Mouse (Mus musculus): ENCODE measurements around the gene Rhoa. TPM values are rescaled to one million over a fixed set of nuclear protein-coding genes. Genes with fewer than 3 reads are reported as not detected.
A peak's percentile ranks its signal among the peaks of the same experiment; 100 is the strongest.
"Not testable (repeated sequence)": the region's sequence is repeated elsewhere in the genome, so short reads cannot be mapped to it uniquely, and the experiment has no call there.

Gene Rhoa
- total RNA-seq (2015; ENCODE audit: low replicate concordance), result 149 and 157 TPM in 2 replicates
- 238 and 268 TPM in 2 replicates for total RNA-seq (2017; ENCODE audit: low replicate concordance)

GRCm38 (mm10) chr9:108305629-108306520 lies at the start of gene Rhoa, which contains the start of gene Tcta:
Rhoa (plus strand) TSS chr9:108306129.
Tcta (minus strand) TSS chr9:108306160.
- ATAC-seq (replicated peaks; ENCODE audit: low FRiP score, poor library complexity, severe bottlenecking), result peak; percentile 81

GRCm38 (mm10) chr9:108260526-108260925 lies 45.4 kb upstream of the Rhoa start:
- ATAC-seq (replicated peaks; ENCODE audit: low FRiP score, poor library complexity, severe bottlenecking), result no peak

- no peak for ATAC-seq (replicated peaks; ENCODE audit: low FRiP score, poor library complexity, severe bottlenecking)
Observed at GRCm38 (mm10) chr9:108261865-108262264, 44.1 kb upstream of the Rhoa start.

- no peak for ATAC-seq (replicated peaks; ENCODE audit: low FRiP score, poor library complexity, severe bottlenecking)
Observed at GRCm38 (mm10) chr9:108262494-108263049, 43.4 kb upstream of the Rhoa start.

GRCm38 (mm10) chr9:108263131-108263681 lies 42.7 kb upstream of the Rhoa start:
- ATAC-seq (replicated peaks; ENCODE audit: low FRiP score, poor library complexity, severe bottlenecking), result peak; percentile 58

- peak; percentile 94 for ATAC-seq (replicated peaks; ENCODE audit: low FRiP score, poor library complexity, severe bottlenecking)
Observed at GRCm38 (mm10) chr9:108263690-108264190, 42.2 kb upstream of the Rhoa start, which contains the start of gene Dag1. Dag1 (minus strand) TSS chr9:108263958.

GRCm38 (mm10) chr9:108264191-108264921 lies 41.6 kb upstream of the Rhoa start:
- ATAC-seq (replicated peaks; ENCODE audit: low FRiP score, poor library complexity, severe bottlenecking), result no peak

GRCm38 (mm10) chr9:108266261-108266935 lies 39.5 kb upstream of the Rhoa start:
- no peak for ATAC-seq (replicated peaks; ENCODE audit: low FRiP score, poor library complexity, severe bottlenecking)

- no peak for ATAC-seq (replicated peaks; ENCODE audit: low FRiP score, poor library complexity, severe bottlenecking)
Observed at GRCm38 (mm10) chr9:108267691-108268090, 38.2 kb upstream of the Rhoa start.

GRCm38 (mm10) chr9:108268701-108269100 lies 37.2 kb upstream of the Rhoa start:
- not testable (repeated sequence) for ATAC-seq (replicated peaks; ENCODE audit: low FRiP score, poor library complexity, severe bottlenecking)

GRCm38 (mm10) chr9:108271941-108272340 lies 34.0 kb upstream of the Rhoa start:
- ATAC-seq (replicated peaks; ENCODE audit: low FRiP score, poor library complexity, severe bottlenecking), result no peak

GRCm38 (mm10) chr9:108272691-108273090 lies 33.2 kb upstream of the Rhoa start:
- no peak for ATAC-seq (replicated peaks; ENCODE audit: low FRiP score, poor library complexity, severe bottlenecking)

GRCm38 (mm10) chr9:108273485-108273884 lies 32.4 kb upstream of the Rhoa start:
- no peak for ATAC-seq (replicated peaks; ENCODE audit: low FRiP score, poor library complexity, severe bottlenecking)

GRCm38 (mm10) chr9:108274476-108275330 lies 31.2 kb upstream of the Rhoa start:
- no peak for ATAC-seq (replicated peaks; ENCODE audit: low FRiP score, poor library complexity, severe bottlenecking)

GRCm38 (mm10) chr9:108275331-108275659 lies 30.6 kb upstream of the Rhoa start:
- no peak for ATAC-seq (replicated peaks; ENCODE audit: low FRiP score, poor library complexity, severe bottlenecking)

- peak; percentile 76 for ATAC-seq (replicated peaks; ENCODE audit: low FRiP score, poor library complexity, severe bottlenecking)
Observed at GRCm38 (mm10) chr9:108278697-108279450, 27.1 kb upstream of the Rhoa start.

GRCm38 (mm10) chr9:108280071-108280828 lies 25.7 kb upstream of the Rhoa start:
- ATAC-seq (replicated peaks; ENCODE audit: low FRiP score, poor library complexity, severe bottlenecking), result no peak
